Mouse (Mus musculus) cerebellum, postnatal 4 days (tissue): ENCODE data around the gene Baz2b.

Experiments
- DNase-seq, 2 experiments: peaks; one replicate each; pipeline ENCODE4 v3.0.0; 2022; ENCODE audit warnings: low spot score in 2 of 2, mixed read lengths in 1 of 2

Gene Baz2b

DNA sequence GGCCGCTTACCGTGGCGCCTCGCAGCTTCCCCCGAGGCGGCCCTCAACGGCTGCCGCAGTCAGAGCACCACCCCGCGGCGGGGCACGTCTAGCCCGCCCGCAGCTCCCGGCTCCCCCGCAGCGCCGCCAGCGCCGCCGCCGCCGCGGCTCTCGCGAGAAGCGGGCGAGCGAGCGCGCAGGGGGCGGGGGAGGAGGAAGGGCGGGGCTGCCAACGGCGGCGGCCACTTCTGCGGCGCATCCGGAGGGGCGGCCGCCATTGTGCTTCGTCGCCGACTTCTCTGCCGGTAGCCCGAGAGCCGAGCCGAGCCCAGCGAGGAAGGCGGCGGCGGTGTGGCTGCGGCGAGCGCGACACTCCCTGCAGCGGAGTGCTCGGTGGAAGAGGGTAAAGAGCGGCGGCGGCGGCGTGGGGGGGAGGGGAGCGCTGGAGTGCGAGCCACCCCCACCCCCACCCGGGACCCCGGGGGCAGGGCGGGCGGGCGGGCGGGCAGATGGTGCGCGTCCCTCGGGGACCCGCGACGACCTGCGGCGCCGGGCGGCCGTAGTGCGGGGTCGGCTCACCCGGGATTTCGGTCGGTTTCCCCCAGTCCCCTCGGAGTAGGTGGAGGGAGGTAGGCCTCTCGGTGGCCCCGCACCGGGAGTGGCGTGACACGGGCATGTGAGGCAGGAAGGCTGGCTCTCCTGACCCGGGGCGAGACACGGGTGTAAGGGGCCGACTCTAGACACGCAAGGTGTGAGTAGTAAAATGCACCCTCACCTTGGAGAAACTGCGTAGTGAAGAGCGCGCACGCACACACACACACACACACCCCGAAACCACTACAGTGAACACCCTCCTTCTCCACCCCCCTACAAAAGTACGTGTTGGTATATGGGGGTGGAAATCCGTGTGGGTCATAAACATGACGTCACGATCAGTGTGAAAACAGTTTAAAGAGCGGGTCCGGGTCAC lies at the start of gene Baz2b, which contains the start of gene March7:
TSS of gene Baz2b (minus strand) at position 137 of the 949 bp plus-strand sequence.
TSS of gene March7 (plus strand) at position 185 of the 949 bp plus-strand sequence.
- peak; percentile 75 to 89 for DNase-seq

DNA sequence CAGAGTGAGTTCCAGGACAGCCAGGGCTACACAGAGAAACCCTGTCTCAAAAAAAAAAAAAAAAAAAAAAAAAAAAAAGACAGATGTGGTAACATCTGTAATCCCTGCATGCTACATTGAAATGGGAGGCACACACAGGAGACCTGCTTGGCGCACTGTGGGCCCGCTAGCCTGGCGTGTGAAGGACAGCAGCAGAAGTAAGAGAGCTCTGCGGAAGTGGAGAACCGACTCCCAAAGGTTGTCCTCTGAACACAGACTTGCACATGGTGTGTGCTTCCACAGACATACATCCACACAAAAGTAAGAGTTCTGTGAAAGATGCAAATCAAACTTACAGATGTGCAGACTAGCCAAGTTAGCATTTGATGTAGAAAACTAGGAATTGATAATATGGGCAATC lies 49.5 kb upstream of the Baz2b start:
- DNase-seq: no peak

DNA sequence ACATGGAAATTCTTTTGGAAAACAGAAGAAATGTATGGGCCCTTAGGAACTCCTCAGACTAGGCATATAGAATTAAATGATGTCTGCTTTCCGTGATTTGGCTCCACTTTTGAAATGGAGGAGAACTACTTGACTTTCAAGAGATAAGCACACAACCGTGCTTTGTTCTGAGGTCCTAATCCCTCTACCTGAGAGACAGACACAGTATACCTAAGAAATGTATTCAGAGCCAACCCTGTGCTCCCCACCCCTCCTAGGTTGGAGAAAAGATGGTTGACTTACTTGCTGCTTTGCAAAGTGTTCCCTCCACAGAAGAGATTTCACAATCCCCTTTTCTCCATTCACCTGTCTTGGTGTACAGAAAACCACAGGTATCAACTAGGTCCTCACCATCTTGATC lies 47.1 kb upstream of the Baz2b start:
- no peak for DNase-seq

DNA sequence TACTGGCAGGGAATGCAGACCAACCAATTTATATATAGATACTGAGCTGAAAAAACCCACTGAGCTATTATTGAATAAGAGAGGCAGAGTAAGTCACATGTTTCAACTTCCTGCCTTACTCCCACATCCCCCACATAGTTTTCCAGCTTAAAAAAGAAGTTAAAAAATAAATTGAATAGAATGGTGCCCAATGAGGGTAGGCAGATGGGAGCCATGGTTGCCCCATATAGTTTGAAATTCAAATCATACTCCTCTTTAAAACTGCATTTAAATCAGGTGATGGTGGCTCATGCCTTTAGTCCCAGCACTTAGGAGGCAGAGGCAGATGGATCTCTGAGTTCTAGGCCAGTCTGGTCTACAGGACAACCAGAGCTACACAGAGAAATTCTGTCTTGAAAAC lies 43.9 kb upstream of the Baz2b start:
- DNase-seq: no peak

DNA sequence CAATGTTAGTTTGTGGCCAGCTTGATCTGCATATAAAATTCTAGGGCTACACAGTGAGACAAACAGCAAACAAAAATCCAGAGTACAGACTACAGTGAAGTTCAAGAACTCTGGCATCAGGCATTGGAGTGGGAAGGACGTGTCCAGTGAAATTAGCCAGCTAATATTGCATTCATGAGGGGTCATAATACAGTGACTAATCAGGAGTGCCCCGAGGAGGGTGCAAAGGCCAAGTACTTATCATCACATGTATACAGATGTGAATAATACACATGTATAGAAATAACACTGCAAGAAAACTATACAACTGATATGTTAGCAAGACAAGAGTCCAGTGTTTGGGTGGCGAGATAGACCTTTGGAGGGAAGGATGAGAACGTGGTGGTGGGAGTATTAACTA lies 43.1 kb upstream of the Baz2b start:
- no peak for DNase-seq

DNA sequence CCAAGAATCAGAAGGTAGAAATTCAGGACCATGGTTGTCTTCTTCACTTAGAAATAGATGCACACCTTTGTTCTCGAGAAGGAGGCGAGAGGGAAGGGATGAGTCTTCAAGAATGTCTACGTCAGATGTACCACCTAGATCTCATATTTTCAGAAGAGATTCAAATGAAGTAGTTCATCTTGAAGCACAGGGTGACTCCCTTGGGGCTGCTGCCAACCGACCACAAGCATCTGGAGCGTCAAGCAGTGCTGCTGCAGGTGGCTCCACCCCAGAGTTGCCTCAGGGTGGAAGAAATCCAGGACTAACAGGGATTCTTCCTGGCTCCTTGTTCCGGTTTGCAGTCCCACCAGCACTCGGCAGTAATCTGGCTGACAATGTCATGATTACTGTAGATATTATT lies 24.9 kb upstream of the Baz2b start:
- no peak for DNase-seq

DNA sequence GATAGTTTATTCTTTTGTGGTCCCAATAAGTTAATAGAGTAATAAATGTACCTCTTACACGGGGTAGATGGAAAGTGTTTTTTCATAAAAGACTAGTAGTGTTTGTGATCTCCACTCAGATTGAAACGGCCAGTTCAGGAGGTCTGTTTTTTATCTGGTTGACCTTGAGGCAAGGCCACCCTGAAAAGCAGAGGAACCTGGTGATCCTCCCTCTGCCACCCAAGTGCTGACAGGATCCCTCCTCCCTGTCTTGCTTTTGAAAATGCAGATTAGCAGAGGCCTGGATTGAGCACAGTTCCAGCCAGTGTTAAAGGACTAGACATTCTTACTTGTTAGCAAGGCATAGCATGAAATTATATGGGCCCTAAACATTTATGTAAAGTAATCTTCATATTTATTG lies 23.5 kb upstream of the Baz2b start:
- DNase-seq: no peak

DNA sequence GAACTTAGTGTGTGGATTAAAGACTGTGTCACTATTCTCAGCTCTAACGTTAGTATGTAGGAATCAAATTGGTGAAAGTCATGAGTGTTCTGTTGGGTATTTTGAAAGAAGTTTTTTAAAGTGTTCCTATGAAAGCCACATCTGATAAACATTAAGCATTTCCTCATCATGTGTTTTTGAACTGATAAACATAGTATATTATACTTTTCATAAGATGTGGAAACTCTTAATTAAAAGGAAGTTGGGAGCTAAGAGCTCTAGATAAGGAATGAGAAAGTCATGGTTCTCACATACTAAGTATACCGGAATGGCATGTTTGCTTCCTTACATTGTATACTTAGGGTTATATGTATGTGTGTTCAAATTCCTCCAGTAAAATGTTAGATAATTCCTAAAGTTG lies 20.7 kb upstream of the Baz2b start:
- DNase-seq: no peak

DNA sequence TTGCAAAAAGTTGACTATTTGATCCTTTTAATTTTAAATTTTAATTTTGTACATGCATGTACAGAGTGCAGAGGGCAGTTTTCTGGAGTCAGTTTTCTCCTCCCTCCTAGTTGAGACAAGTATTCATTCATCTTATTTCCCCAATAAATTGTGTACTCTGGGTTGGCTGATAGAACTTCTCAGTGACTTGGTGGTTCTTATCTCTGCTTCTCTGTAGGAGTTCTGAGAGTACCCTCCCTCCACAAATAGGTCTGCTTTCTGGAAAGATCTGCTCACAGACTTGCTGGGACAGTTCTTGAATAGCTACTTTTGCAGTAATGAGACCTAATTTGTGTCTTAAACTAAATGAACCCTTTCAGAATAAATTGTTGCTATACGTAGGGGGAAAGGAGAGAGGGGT lies 18.8 kb upstream of the Baz2b start:
- DNase-seq: no peak

DNA sequence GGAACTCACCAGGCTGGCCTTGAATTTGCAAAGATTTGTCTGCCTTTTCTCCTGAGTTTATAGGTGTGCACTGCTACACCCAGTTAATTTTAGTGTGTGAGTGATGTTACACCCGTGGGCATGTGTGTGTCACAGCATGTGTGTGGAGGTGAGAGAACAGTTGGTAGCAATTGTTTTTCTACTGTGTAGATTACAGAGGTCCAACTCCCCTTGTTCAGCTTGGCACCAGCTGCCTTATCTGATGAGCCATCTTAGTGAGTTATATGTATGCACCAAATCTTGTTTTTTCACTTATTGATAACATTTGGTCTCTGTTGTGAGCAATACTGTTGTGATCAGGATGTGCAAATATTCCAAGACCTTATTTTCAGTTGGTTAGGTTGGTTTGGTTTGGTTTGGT lies 13.8 kb upstream of the Baz2b start:
- DNase-seq: no peak

DNA sequence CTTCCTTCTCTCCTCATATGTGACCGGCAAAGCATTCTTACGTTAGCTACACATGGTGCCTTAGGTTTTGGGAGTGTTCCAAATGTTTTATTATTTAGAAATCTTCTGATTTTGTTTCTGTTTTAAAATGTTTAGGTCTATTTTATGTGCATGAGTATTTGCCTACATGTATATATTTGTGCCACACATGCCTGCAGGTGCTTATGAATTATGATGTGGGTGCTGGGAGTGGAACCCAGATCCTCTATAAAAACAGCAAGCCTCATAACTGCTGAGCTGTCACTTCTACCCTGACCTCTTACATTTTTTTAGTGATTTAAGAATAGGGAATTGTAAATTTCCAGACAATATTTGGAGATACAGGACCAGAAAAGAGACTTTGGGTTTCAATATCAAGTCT lies 12.3 kb upstream of the Baz2b start:
- DNase-seq: no peak

DNA sequence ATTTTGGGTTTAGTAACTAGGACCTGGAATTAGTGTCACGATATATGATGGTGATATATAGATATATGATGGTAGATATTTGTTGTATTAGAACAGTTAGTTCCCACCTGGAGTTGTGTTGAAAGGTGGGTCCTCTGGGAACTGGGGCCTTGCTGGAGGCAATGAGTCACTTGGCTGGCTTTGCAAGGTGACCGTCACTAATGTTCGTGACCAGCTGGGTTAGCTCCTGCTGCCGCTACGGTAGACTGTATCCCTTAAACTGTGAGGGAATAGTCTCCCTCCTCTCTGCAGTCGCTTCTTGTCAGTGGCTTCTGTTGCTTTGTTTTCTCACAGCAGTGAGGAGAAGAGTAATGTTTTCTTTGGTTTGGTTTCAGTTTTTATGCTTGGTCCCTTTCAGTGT lies 11.6 kb upstream of the Baz2b start:
- DNase-seq: no peak

DNA sequence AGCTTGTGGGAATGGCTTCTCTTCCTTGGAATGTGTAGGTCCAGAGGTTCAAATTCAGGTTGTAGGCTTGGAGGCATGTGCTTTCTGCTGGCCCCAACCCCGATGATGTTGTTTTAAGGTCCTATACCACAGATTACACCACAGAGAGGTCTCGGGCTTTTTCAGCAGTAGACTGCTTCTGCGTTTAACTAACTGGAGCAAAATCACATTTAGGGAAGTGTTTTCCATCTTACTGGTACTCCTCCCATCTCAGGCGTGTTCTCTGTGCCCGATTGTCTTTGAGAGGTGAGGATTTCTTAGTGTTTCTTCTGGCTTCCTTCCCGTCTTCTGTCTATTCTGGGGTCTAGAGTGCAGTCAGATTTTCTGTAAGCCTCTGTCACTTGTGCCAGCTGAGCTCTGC lies 8.0 kb upstream of the Baz2b start:
- DNase-seq: no peak

DNA sequence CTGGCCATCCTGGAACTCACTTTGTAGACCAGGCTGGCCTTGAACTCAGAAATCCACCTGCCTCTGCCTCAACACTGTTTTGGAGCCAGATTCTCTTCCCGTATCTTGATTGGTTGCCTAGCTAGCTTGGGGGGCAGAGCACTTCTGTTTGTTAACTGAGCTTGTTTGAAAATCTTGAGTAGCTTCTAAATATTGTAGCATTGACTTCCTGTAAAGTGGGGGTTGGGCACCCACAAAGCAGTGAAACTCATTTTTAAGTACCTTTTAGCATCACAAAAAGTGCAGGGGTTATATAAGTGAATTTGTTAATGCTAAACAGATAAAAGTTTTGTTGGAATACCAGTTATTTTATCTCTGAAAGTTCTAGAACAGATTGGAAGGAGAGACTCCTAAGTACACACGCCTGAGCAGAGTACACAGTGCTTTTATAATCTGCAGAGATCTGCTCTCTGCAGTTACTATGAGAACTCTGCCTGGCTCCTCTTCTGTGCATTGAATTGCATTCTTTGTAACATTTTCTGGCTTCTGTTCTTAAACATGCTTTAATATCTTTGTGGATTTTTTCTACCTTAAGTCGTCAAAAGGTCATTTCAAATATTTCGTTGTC lies 7.0 kb upstream of the Baz2b start:
- no peak for DNase-seq

DNA sequence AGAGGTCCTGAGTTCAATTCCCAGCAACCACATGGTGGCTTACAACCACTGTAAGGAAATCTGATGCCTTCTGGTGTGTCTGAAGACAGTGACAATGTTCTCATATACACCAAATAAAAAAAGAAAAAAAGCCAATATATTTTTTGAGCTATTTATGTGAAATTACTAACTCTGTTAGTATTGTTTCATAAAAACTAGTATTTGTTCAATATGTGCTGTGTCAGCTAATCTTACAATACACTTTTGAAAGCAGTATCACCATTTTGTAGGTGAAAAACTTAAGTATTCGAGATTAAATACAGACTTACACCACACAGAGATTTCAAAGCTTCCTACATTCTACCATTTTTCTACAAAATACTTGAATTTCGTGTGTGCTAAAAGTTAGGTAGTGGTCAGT lies 5.0 kb upstream of the Baz2b start:
- DNase-seq: no peak

DNA sequence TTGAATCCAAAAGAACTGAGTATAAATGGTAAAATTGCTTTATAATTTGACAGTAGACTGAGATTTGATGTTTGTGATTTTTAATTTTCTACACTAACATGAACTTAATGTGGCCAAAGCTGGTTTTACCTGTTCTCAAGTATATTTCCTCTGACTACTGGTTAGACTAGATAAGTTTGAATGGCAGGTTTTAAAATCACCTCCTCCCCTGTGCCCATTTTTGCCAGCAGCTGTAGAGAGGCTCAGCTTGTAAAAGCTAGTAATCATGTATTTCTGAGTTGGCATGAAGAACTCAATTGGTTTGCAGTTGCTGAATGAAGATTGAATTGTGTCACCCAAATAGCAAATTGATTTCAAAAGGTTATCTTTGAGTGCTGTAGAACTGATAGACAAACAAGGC lies 2.8 kb upstream of the Baz2b start:
- DNase-seq: no peak

DNA sequence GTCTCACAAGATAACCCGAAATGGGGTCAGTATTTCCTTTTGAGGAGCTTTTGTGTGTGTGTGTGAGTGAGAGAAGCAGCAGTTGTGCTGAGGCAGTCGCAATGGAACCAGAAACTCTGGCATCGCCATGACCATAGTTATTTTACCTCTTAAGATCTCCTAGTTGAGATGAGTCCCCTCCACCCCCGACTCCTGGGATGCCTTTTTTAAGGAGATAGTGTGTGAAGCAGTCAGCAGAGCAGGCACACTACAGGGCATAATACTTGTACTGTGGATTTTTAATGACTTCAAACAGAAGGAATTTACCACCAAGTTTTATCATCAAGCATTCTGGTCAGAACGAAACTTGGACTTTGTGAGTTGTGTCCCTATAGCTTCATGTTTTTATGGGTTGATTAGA lies 1.2 kb upstream of the Baz2b start:
- DNase-seq: no peak

DNA sequence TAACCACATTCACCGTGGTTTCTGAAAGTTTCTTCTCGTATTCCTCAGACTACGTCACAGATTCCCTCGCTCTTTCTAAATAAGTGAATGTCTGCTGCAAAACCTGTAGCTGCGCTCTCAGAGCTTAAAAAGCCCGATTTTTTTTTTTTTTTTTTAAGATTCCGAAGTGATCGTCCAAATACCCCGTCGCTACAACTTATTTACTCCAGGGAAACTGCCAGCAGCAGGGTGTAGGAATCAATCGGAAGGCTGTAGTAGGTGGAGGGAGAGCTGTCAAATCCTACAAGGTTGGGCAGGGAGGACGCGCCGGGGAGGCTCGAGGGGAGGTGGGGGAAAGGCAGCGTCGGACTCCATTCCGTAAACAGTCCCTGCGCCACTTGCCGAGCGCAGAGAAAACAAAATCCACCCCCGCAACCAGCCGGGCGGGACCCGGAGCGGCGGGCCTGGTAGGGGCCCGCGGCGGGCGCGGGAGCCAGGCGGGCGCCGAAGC lies 472 bp downstream of the Baz2b start:
- DNase-seq: peak in 1 of 2 experiments; percentile 44

DNA sequence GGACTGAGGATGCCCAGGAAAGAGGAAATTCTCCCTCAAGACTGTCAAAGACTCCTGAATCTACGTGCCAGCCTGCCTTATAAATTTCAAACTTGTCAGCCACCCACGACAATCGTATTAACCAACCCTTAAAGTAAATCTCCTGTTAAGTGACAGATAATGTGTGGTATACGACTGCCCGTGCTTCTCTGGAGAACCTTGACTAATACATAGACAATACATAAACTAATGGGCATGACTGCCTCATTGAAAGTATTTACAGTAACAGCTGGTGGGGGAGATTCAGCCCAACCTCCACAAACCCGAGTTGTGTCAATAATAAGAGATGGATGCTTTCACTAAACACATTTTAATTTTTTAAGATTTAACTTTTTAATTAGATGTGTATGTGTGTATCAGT lies 3.8 kb downstream of the Baz2b start:
- no peak for DNase-seq

DNA sequence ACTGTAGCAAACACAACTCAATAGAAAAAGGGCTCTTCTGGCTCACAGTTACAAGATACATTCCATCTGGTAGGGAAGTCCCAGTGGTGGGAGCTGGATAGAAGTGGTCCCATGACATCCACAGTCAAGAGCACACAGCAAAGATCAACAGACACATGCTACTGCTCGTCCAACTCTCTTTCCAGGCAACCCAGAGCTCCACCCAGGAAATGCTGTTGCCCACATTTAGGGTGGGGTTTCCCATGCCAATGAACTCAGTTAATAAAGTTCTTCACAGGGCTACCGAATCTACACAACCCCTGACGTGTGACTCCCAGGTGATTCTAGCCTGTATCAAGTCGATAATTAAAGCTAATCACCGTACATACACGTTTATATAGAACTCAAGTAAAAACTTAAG lies 5.5 kb downstream of the Baz2b start:
- DNase-seq: no peak

DNA sequence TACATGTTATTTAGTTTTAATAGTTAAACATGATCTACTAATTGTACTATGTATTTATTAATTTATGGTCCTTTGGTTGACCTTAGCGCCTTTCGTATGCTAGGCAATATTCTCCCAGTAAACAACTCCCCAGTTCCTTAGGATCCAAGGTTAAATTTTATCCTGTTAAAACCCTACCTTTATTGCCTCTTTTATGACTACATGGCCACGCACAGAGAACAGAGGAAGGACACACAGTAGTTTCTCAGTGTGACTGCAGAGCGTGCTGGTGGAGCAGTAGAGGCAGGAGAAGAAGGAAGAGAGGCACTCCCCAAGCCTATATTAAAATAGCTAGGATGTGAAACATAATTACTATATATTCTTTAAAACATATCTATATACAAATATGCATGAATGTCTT lies 5.9 kb downstream of the Baz2b start:
- DNase-seq: no peak

DNA sequence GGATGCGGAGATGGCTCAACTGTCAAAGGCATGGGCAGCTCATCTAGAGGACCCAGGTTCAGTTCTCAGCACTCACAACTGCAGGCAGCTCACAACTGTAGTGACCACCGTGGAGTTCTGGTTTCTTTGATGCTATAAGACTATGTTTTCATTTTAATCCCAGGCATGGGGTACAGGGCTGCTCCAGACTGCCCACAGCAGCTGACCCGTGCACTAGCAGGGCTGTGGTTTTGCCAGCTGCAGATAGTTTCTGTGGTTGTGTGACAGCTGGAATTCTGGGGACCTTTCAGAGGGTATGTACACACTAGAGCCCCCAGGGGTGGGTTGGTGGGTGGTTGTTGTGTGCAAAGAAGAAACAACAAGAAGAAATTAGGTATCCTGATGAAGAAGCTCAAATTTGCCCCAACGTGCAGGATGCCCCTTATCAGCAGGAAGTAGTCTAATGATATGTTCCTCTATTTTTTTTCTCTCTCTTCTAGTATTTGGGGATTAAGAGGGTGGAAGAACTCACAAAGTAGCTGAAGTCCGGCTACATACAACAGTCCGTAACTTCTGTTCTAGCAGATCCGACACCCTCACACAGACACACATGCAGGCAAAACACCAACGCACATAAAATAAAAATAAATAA lies 6.6 kb downstream of the Baz2b start:
- DNase-seq: no peak

DNA sequence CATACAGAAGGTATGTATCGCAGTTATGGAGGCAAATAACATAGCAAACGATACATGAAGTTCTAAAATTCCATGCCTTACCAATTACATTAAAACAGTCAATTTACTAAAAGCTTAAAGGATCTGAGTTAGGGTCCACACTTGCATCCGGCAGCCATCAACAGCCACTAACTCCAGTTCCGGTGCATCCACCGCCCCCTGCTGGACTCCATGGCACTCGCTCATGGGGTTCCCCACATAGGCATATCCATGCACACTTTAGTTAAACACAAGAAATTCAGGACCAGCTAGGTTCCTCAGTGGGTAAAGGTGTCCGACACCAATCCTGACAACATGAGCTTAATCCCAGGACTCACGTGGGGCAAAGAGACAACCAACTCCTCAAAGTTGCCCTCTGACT lies 9.0 kb downstream of the Baz2b start:
- DNase-seq: peak; percentile 50 to 52
